ENCODE assay signal across 12 mouse cellular contexts in genomic region chr8:120224521-120225420, GRCm38 (mm10). TPM values are rescaled to one million over a fixed set of nuclear protein-coding genes. Genes with fewer than 3 reads are reported as not detected.
A peak's percentile ranks its signal among the peaks of the same experiment; 100 is the strongest.
DNase-seq lines count a peak whose midpoint lies in the region; ATAC-seq and TF ChIP-seq lines count a peak whose summit lies in the region.
"Had no signal": no experiment of that assay in that cellular context is flagged by ENCODE, and none has a peak within 500 bp of the region (broad histone marks: within the 10 kb centered on the region; RNA-seq: fewer than 3 reads in every experiment).

No protein-coding gene starts in this region.

- H3K9me3 ChIP-seq in intestine, embryonic 16.5 days (ENCODE audit: control insufficient read depth, low read length) = no peaks in the 10 kb centered on the region
- H3K9me3 ChIP-seq in intestine, embryonic 15.5 days = no peaks in the 10 kb centered on the region
- H3K9me3 ChIP-seq in forebrain, embryonic 13.5 days (replicated peaks) = no peaks in the 10 kb centered on the region
- H3K9me3 ChIP-seq: liver, embryonic 15.5 days; megakaryocyte, embryonic 14.5 days had no signal

- peaks cover 44% of the 10 kb centered on the region for H3K4me1 ChIP-seq in intestine, embryonic 16.5 days (ENCODE audit: control insufficient read depth, insufficient read depth, low read length)
- H3K4me1 ChIP-seq in intestine, embryonic 15.5 days (replicated peaks) = peaks cover 42% of the 10 kb centered on the region
- H3K4me1 ChIP-seq in forebrain, embryonic 13.5 days = peaks cover 51% of the 10 kb centered on the region
- H3K4me1 ChIP-seq in olfactory bulb, adult 2 months (ENCODE audit: control insufficient read depth, insufficient read depth, low read length) = peaks cover 42% of the 10 kb centered on the region

- H3K36me3 ChIP-seq in intestine, embryonic 16.5 days (ENCODE audit: control insufficient read depth, insufficient read depth, low read length) = no peaks in the 10 kb centered on the region
- H3K36me3 ChIP-seq in intestine, embryonic 15.5 days = no peaks in the 10 kb centered on the region
- H3K36me3 ChIP-seq in forebrain, embryonic 13.5 days (ENCODE audit: poor library complexity, severe bottlenecking) = no peaks in the 10 kb centered on the region
- H3K36me3 ChIP-seq: liver, embryonic 15.5 days had no signal

- no peak for ATAC-seq in intestine, embryonic 16.5 days
- no peak for ATAC-seq in intestine, embryonic 15.5 days
- ATAC-seq in forebrain, embryonic 13.5 days = no peak
- ATAC-seq: Patski had no signal

- 0 out of 2 replicates have a peak overlapping the region, but pooled peaks have one; percentile 14 for H3K9ac ChIP-seq in intestine, embryonic 16.5 days (ENCODE audit: low read depth, low read length)
- H3K9ac ChIP-seq in intestine, embryonic 15.5 days = no peak overlapping the region
- peak overlapping the region; percentile 40; the same call in 1 of the 2 replicates for H3K9ac ChIP-seq in forebrain, embryonic 13.5 days
- H3K9ac ChIP-seq: liver, embryonic 15.5 days had no signal

- 48% methylated on average over 10 of the region's 11 CpGs for WGBS in intestine, embryonic 16.5 days
- WGBS in intestine, embryonic 15.5 days = 53% methylated on average over 11 of the region's 11 CpGs
- 42% methylated on average over 11 of the region's 11 CpGs for WGBS in forebrain, embryonic 13.5 days
- 57% methylated on average over 11 of the region's 11 CpGs for WGBS in olfactory bulb, adult 2 months

- H3K27ac ChIP-seq in intestine, embryonic 16.5 days (ENCODE audit: low read length) = no peak overlapping the region
- no peak overlapping the region for H3K27ac ChIP-seq in intestine, embryonic 15.5 days
- 0 out of 2 replicates have a peak overlapping the region, but pooled peaks have one; percentile 26 for H3K27ac ChIP-seq in forebrain, embryonic 13.5 days
- H3K27ac ChIP-seq in olfactory bulb, adult 2 months (ENCODE audit: insufficient read depth, low read depth, low read length) = peak overlapping the region; percentile 64
- H3K27ac ChIP-seq: liver, embryonic 15.5 days had no signal

- no peak overlapping the region for H3K4me2 ChIP-seq in intestine, embryonic 16.5 days (ENCODE audit: low read depth, low read length)
- H3K4me2 ChIP-seq in intestine, embryonic 15.5 days (replicated peaks) = no peak overlapping the region
- no peak overlapping the region for H3K4me2 ChIP-seq in forebrain, embryonic 13.5 days
- H3K4me2 ChIP-seq: liver, embryonic 15.5 days had no signal

- H3K27me3 ChIP-seq in intestine, embryonic 16.5 days (replicated peaks; ENCODE audit: control insufficient read depth, insufficient read depth, low read length) = peaks cover 9% of the 10 kb centered on the region; the same call in 1 of the 2 replicates
- H3K27me3 ChIP-seq in intestine, embryonic 15.5 days (replicated peaks) = peaks cover 10% of the 10 kb centered on the region; the same call in 1 of the 2 replicates
- peaks cover 7% of the 10 kb centered on the region for H3K27me3 ChIP-seq in forebrain, embryonic 13.5 days
- H3K27me3 ChIP-seq: Patski had no signal

- DNase-seq in brain, adult 2 months (ENCODE audit: low read depth, low spot score) = peak; percentile 15
- DNase-seq in ovary, postnatal 14 days (ENCODE audit: low spot score) = no peak
- no peak for DNase-seq in right cerebral cortex, postnatal 36 days (ENCODE audit: low spot score in 2 of 2)
- DNase-seq: heart, postnatal 10 days; kidney, postnatal 36 days had no signal

- TF ChIP-seq POLR2A in olfactory bulb, adult 2 months (IDR thresholded peaks at IDR 0.05; ENCODE audit: insufficient read depth, low read depth, low read length) = no peak

- no peak for TF ChIP-seq CTCF in olfactory bulb, adult 2 months (IDR thresholded peaks at IDR 0.05; ENCODE audit: insufficient read depth, low read depth, low read length)

- H3K4me3 ChIP-seq in intestine, embryonic 16.5 days (ENCODE audit: low read length) = no peak overlapping the region
- H3K4me3 ChIP-seq in intestine, embryonic 15.5 days (replicated peaks) = no peak overlapping the region
- H3K4me3 ChIP-seq in forebrain, embryonic 13.5 days = no peak overlapping the region
- no peak overlapping the region for H3K4me3 ChIP-seq in olfactory bulb, adult 2 months (ENCODE audit: insufficient read depth, low read depth, low read length)
- H3K4me3 ChIP-seq: liver, embryonic 15.5 days; megakaryocyte, embryonic 14.5 days had no signal

RNA-seq across cellular contexts. Expression of gene Gse1, which starts 3.5 kb away (rescaled TPM):
- 7.3 and 8.3 TPM in 2 replicates for polyA plus RNA-seq in intestine, embryonic 16.5 days (2015; fragmentation: Nextera tagmentation; extraction: Ambion mirVana)
- polyA plus RNA-seq in intestine, embryonic 15.5 days (2015; fragmentation: Nextera tagmentation; extraction: Ambion mirVana) = 7.9 and 9.6 TPM in 2 replicates
- 24.0 and 24.9 TPM in 2 replicates for polyA plus RNA-seq in forebrain, embryonic 13.5 days (2015; fragmentation: Nextera tagmentation; extraction: Ambion mirVana)
- polyA plus RNA-seq in olfactory bulb, adult 2 months (2012; ENCODE audit: insufficient read depth, insufficient read length, low replicate concordance, missing spikeins) = 42.5 and 91.1 TPM in 2 replicates

RNA-seq across cellular contexts. Expression of gene Fam92b, which starts 47.5 kb away (rescaled TPM):
- polyA plus RNA-seq in intestine, embryonic 16.5 days (2015; fragmentation: Nextera tagmentation; extraction: Ambion mirVana) = 0.55 and 0.67 TPM in 2 replicates
- polyA plus RNA-seq in intestine, embryonic 15.5 days (2015; fragmentation: Nextera tagmentation; extraction: Ambion mirVana) = 0.78 and 0.93 TPM in 2 replicates
- 1.4 and 1.9 TPM in 2 replicates for polyA plus RNA-seq in forebrain, embryonic 13.5 days (2015; fragmentation: Nextera tagmentation; extraction: Ambion mirVana)
- not detected in 2 replicates for polyA plus RNA-seq in olfactory bulb, adult 2 months (2012; ENCODE audit: insufficient read depth, insufficient read length, low replicate concordance, missing spikeins)
- polyA plus RNA-seq: liver, embryonic 15.5 days had no signal

Comparison
In these comparisons a context has a peak if more than half of its experiments do, and no peak if none do; other contexts are left out.
1. H3K27ac ChIP-seq: peak in forebrain, embryonic 13.5 days (single experiment) and olfactory bulb, adult 2 months (single experiment); none in intestine, embryonic 16.5 days (single experiment) and intestine, embryonic 15.5 days (single experiment).